Mouse (Mus musculus): ENCODE results near the gene Exoc2.

The Exoc2 gene

DNA sequence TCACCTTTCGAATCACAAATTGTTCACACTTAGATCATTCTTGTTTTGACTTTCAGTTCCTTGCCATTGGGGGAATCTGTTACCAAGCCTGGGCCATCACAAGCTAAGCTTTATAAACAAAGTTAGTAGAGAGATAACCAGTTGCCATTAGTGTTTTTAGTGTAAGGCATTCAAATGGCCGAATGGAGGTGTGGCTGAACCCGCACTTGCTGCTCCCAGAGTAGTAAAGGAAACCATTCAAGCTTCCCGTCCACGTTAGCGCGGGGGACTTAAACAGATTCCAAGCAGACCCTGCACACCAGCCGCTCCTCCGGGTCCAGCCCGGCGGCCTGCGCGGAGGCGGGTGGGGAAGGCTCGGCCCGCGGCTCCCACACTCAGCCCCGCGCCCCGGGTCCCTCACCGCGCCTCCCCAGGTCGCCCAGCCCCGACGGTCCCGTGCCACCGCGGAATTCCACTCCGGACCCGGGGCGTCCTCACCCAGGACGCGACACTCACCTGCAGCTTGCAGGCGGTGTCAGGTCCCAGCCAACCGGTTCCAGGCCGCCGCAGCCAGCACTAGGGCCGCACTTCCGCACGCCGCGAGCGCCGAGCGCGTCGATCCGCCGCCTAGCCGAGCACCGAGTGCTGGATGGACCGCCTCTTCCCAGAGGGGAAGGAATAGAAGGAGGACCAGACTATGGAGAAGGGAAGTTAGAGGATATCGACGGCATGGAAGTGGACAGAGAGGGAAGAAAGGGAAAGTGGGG is at the start of gene Exoc2, which contains the start of gene Gm5447:
Gene Exoc2, minus strand, starts transcription at position 593 of the 746 bp plus-strand sequence.
Gene Gm5447, plus strand, starts transcription at position 704 of the 746 bp plus-strand sequence.
- DNase-seq (ENCODE audit: low read depth, low spot score), result peak; percentile 85

GRCm38 (mm10) chr13:31023664-31024063 is 49.8 kb upstream of the Exoc2 start:
- no peak for DNase-seq (ENCODE audit: low read depth, low spot score)

GRCm38 (mm10) chr13:31021927-31022326 is 48.0 kb upstream of the Exoc2 start:
- DNase-seq (ENCODE audit: low read depth, low spot score), result no peak

- DNase-seq (ENCODE audit: low read depth, low spot score), result no peak
Measured at GRCm38 (mm10) chr13:31021514-31021913, 47.6 kb upstream of the Exoc2 start.

DNA sequence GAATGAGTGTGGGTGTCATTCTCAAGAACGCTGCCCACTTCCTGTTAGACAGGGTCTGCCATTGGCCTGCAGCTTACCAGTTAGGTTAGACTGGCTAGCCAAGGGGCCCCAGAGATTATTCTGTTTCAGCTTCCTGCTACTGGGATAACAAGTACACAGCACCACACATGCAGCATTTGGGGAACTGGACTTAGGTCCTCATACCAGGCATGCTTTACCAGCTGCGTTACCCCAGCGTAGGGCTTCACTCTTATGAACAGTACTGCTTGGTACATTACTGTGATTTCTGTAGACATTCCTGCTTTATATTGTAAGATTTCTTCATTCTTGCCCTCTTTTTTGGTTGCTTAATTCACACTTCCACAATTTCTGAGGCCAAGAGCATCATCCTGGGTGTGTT is 43.7 kb upstream of the Exoc2 start:
- DNase-seq (ENCODE audit: low read depth, low spot score), result no peak

DNA sequence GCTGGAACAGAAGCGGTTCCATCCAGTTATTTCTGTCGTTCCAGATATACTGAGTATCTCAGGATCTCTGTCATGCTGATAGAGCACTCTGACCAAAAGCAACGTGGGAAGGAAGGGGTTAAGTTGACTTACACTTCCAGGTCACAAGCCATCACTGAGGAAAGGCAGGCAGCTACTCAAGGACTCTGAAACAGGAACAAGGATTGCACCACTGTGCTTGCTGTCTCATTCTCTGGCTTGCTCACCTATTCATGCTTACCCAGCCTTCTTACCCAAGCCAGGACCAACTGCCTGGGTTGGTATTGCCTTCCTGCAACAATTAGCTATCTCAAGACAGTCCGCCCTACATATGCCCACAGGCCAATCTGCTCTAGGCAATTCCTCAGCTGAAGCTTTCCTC is 31.1 kb upstream of the Exoc2 start:
- peak; percentile 8 for DNase-seq (ENCODE audit: low read depth, low spot score)

DNA sequence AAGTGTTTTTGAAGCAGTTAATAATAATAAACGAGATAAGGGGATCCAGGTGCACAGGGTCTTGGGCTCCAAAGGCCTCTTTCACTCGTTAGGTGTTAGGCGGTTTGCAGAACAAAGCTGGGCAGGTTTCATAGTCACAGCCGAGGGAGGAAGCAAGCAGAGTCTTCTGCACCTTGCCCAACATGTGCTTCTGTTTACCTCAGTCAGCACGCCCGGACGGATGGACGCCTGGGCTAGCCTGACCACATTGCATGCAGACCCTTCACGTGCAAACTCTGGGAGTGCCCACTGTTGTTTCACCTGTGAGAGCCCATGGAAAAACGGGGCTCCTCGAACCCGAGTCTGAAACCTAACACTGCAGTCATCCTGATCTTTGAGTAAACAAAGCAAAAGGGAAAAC is 30.6 kb upstream of the Exoc2 start:
- no peak for DNase-seq (ENCODE audit: low read depth, low spot score)

- no peak for DNase-seq (ENCODE audit: low read depth, low spot score)
Measured at GRCm38 (mm10) chr13:30999799-31000198, 25.9 kb upstream of the Exoc2 start.

GRCm38 (mm10) chr13:30997526-30998253 is 23.8 kb upstream of the Exoc2 start:
- no peak for DNase-seq (ENCODE audit: low read depth, low spot score)

DNA sequence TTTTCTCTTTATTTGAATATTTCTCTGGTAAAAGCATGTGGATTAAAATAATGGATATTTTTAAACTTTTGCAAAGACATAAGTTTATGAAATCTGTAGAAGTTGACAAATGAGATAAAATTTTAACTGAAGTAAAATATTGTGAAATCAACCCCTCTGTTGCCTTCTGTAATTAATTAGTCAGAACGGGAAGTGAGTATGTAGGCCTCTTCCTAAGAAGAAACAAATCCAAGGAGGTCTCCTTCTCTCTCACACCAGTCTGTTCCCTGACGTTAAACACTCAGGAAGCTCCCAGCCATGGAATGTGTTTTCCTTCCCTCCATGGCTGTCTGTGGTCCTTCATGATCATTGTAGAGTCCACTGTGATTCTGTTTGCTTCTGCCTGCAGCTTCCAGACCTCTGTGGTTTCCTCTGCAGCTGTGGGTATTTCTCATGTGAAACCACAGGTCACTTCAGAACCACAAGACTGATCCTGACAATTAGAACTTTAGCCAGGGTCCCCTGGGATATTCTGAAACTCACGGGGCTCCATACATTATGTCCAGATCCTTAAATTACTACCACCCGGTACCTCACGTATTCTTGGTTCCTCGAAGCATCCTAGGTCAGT is 20.5 kb upstream of the Exoc2 start:
- no peak for DNase-seq (ENCODE audit: low read depth, low spot score)

- DNase-seq (ENCODE audit: low read depth, low spot score), result peak; percentile 66
Measured at GRCm38 (mm10) chr13:30993819-30994218, 19.9 kb upstream of the Exoc2 start.

DNA sequence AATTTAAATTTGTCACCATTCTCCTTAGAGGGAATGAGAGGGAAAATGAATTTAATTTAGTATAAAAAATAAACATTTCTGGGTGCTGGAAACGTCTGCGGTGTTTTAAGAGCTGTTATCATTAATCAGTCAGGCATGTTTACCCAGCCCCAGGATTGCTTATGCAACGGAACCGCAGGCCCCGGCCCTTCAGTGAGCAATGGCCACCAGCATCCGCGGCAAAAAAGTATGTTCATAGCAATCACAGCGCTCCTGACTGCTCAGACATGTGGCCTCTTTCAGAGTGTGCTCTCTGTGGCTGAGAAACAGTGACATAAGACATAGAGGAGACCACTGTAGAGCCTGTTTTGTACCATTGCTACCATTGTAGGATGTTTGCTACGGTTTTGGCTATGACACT is 16.3 kb upstream of the Exoc2 start:
- DNase-seq (ENCODE audit: low read depth, low spot score), result no peak

DNA sequence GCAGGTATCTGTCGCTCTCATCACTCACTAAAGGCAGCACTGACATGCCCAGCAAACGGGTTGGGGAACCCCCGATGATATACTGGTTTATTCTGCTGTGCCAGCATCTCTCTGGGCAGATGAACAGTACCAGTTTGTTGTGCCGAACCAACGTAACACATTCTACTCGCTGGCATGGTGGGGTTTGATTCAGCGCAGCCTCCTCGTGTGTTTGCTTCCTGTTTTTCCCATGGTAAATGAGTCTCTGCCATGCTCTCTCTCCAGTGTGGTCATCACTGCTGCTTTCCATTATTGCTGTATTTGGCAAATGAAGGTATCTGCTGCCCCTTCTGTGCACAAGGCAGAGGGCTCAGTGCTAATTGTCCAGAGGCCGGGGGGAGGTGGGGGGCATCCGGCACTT is 15.8 kb upstream of the Exoc2 start:
- DNase-seq (ENCODE audit: low read depth, low spot score), result no peak

GRCm38 (mm10) chr13:30987686-30988085 is 13.8 kb upstream of the Exoc2 start:
- no peak for DNase-seq (ENCODE audit: low read depth, low spot score)

DNA sequence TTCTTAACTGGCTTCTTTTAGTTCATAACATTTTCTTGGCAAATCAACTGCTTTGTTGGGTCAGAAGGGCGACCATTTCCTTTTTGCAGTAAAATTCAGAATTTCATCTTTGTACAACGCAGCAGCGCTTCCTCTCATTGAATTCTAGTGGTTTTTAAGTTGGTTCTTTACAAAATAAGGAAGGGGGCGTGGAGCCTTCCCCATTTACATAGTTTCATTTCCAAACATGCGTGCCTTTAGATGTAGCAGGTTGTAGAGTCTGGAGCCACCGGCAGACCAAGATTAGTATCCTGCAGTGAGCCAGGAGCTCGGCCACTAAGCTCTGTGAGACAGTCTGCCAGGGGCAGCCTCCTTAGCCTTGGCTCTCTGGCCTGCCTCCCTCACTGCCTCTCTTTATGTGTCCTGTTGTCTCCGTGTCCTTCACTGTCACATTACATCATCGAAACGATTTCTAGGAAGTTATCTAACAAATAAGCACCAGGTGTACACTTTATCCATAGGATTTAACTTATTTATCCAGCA is 13.1 kb upstream of the Exoc2 start:
- DNase-seq (ENCODE audit: low read depth, low spot score), result no peak

DNA sequence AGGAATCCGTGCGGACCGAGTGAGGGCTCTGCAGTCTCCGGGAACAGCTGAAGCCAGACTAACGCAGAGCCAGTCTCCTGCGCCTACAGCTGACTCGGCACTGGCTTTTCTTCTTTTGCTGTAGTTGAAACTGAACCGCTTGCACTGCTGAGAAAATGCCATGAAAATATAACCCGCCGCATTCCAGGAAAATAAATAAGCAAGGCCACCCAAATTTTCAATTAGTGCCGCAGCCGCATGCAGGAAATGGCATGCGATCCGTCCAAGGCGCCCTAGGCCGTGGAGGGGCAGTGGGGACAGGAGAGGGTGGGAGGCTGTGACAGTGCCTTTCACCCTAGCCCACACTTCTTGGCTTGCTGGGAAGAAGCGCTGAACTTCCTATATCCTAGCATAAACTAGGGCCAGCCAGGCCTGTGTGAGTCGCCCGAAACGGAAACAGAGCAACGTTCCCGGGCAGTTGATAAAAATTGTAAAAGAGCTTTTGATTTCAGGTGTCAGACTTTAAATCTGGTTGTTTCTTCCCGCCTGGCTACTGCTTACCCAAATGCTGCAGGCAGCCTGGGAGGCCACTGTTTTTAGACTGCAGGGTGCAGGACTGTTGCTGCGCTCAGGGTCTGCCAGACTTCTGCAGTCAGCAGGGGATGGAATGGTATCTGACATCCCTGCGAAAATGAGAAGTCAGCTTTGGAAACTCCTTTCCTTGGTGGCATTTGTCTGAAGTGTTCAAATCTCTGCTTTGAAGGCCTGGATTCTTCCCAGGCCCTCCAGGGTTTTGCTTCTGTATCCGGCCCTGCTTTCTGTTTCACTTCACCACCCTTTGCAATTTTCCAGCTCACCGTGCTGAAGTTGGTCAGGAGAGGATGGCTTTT is 11.9 kb upstream of the Exoc2 start:
- peak; percentile 38 for DNase-seq (ENCODE audit: low read depth, low spot score)

- DNase-seq (ENCODE audit: low read depth, low spot score), result no peak
Measured at GRCm38 (mm10) chr13:30985275-30985597, 11.3 kb upstream of the Exoc2 start.

DNA sequence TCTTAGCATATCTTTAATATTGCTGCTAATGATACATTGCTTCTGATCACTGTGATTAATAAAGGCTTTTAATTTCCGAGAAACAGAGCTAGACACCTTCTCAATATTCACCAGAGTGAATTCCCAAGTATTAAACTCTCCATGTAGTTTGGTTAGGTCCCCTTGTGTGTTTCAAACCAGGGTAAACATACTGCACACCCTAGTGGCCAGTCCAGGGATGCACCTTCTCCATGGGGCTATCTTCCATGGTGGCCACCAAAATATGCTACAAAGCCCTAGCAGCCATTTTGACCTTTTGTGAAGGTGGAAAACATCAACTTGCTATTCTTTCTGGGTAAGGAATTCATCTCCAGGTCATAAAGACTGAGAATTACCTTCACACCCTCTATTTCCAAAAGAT is 7.8 kb upstream of the Exoc2 start:
- peak; percentile 58 for DNase-seq (ENCODE audit: low read depth, low spot score)

DNA sequence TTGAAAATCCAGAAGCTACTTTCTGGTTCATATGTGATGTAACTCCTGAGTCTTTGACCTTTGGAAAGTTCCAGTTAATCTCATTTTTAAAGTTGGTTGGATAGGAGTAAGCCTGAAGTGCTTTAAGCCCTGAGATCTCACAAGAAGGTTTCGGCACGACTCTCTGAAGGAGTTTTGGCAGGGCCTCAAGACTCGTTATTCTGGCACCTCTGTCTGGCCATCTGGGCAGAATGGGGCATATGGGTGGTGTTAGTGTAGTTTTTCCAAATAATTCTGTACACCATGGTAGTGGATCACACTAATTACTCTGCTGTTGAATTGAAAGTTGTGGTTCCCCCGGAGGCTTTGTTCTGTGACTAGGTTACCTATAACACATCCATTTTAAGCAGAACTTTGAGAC is 4.3 kb upstream of the Exoc2 start:
- no peak for DNase-seq (ENCODE audit: low read depth, low spot score)

- DNase-seq (ENCODE audit: low read depth, low spot score), result no peak
Measured at GRCm38 (mm10) chr13:30976536-30977084, 2.7 kb upstream of the Exoc2 start.

- DNase-seq (ENCODE audit: low read depth, low spot score), result peak; percentile 3
Measured at GRCm38 (mm10) chr13:30974247-30974630, 346 bp upstream of the Exoc2 start.

Measured in ES-CJ7 (cell line).